Mouse (Mus musculus) 3134 (cell line): Measurements from ENCODE around the gene Hcls1.
A peak's percentile ranks its signal among the peaks of the same experiment; 100 is the strongest.

ENCODE experiments used
- DNase-seq: peaks from one replicate; pipeline ENCODE4 v3.0.0-alpha.2; 2011; ENCODE audit warnings: low spot score; ENCODE audit not compliant: insufficient read length; ENCODE audit errors: extremely low read depth

Hcls1 gene

GRCm38 (mm10) chr16:36929216-36929615 lies 5.6 kb upstream of the Hcls1 start:
- no peak for DNase-seq

DNA sequence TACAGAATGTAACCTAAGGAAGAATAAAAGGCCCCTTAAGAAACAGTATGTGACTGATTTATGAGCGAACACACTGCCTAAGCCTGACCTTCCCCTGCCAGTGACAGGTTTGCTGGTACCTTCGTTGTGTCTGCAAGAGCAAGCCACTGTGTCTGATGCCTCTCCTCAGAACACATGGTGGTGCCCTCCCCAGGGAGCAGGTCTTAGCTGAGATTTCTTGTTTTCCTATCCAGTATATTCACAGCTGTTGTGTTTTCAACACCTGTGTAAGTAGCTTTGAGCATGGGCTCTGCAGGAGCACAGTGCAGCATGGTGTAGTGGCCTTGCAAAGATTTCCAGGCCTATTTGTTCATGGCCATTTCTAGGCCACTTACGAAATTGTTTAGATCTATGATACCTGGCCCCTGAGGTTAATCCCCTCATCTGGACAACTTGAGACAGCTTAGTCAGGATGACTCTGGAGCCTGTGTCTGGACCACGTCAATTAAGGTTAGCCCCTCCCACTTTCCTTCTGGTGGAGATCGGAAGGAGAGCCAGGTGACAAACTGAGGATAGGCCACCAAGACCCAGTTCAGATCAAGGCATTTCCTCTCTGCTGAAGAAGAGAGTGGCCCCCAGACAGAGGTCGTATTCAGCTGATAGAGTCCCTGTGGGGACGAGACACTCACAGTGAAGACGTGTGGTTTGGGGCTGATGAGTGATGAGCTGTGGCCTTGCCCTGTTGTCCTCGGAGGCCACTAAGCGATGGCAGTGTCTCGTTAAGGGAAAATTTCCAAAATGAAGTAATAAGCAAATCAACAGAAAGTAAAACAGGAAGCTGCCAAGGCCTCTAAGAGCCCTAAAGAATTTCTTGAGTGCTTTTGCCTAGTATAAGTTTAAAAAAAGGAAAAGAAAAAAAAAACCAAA lies 4.3 kb upstream of the Hcls1 start:
- DNase-seq: no peak

GRCm38 (mm10) chr16:36931381-36931780 lies 3.4 kb upstream of the Hcls1 start:
- DNase-seq: no peak

DNA sequence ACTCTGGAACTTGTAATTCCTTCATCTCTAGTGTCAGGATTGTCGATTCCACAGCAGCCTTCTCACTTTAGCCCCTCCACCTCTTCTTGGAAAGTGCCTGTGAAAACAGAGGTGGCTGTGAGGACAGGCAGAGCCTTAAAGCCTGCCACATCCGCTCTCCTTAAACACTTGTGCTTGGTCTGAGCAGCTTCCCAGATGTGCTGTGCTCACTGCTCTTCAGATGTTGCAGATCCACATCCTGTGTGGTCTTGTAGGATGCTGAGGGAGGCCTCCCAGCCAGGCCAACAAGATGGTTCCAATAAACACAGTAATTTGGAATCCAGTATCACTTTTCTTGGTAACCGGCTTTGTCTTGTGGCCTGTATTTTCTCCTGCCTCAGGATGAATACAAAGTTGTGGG lies 2.8 kb upstream of the Hcls1 start:
- no peak for DNase-seq

DNA sequence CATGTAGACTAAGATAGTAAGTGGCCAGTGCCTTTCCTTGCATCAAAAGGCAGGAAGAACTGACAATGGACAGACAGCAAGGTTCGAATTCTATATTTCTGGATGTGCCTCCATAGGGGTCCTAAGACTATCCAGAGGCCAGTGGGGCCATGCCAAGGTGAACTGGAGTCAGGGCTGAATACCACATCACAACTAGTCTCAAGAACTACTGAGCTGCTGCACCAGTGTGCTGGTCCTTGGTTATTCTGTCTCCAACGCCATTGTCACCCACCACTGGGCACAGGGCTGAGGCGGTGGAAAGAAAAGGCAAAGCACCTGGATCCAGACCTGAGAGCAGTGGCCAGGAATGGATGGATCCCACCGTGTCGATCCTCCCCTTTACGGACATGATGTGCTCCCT lies 2.2 kb upstream of the Hcls1 start:
- DNase-seq: no peak

DNA sequence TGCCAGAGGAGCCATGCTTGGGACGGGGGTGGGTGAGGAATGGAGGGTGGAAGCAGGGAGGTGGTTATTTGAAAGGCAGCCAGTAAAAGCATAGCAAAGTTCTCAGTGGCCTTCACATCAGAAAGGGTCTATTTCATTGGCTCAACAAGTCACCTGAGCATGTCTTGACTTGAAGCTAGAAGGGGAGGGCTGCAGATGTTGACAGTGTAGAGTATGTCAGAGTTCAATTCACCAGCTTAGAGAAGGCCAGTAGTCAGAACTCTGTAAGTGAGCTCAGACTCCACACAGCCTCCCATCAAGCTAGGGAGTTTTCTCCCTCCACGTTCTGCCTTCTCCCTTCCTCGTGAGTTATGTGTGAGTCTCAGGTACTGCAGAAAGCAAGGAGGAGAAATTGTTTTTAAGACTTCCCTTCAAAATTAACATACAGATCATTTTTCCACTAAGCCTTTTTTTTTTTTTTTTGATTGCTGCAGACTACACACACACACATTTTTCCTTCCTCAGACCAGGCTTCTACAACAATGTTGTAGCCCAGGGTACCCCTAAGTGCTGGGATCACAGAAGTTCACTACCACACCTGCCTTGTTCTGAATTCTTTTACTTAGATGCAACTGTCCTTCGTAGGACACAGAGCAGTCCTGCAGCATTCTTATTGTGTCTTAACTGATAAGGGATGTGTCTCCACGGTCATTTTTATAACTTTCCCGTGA lies 497 bp upstream of the Hcls1 start:
- DNase-seq: no peak

DNA sequence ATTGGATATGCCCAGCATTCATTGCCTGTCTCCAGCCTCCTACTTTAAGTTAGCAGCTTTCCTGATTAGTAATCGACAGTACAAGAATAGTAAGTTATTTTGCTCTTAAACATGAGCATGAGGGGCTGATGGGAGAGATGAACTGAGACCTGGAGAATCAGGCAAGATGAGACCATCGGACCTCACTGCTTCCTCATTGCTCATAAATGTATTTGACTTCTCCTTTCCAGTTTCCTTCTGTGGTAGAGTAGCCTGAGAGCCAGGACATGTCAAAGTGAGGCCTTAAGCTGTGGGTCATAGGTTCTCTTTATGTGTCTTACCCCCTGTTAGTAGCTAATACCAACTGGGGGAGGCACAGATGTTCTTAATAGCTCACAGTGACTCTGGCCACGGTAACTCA lies 1.0 kb downstream of the Hcls1 start:
- DNase-seq: no peak

GRCm38 (mm10) chr16:36941137-36941727 lies 6.4 kb downstream of the Hcls1 start:
- DNase-seq: no peak

DNA sequence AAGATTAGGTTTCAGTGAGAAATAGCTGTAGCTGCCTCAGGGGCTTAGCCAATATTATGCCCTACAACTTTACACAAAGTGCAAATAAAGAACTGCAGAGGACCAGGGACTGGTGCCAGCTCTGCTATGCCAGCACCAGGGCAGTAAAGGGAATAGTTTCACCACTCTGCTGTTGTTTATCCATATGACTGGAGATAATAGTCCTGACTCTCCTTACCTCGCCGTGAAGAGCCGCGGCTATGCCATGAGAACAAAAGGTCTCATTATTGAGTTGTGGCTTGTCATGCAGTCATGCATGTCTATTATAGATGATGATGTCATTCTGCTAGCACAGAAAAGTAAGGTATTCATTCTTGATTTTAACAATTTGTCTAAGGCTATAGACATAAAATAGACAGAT lies 7.1 kb downstream of the Hcls1 start:
- DNase-seq: no peak

DNA sequence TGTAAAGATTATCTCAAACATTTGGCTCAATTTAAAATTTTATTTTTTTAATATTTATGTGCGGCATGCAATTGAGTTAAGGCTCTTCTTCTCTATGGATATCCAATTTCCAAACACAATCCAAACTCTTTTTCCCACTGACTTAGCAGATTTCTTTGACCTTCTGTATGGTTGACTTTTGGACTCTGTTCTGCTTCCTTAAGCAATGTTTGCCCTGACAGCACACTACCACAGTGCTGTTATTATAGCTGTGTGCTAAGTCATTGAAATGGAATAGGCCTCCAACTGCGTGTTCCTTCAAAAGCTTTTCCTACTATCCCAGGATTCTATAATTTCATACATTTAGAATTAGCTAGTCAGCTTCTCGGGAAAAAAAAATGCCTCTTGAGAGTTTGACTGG lies 8.8 kb downstream of the Hcls1 start:
- no peak for DNase-seq

DNA sequence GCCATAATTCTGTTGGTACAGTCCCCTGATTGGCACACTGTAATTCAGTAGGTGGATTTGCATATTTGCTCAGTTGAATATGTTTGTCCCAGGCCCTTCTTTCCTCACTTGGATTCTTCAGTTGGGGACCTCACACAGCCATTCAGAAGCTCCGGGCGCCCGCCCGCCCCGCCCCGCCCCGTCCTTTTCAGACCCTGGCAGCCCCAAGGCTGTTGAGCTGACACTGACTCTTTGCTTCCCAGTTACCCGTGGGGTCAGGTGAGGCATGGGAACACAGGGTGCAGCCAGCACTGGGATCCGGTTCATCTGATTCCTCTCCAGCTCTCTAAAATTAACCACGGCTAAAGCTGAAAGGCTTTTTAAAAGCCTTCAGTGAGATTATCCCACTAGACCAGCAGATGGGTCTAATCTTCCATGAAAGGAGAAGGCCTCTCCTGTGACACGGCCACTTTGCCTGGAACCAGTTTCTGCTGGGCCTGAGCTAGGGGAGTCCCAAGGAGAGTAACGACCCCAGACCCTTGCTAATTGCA lies 10.2 kb downstream of the Hcls1 start:
- DNase-seq: no peak

DNA sequence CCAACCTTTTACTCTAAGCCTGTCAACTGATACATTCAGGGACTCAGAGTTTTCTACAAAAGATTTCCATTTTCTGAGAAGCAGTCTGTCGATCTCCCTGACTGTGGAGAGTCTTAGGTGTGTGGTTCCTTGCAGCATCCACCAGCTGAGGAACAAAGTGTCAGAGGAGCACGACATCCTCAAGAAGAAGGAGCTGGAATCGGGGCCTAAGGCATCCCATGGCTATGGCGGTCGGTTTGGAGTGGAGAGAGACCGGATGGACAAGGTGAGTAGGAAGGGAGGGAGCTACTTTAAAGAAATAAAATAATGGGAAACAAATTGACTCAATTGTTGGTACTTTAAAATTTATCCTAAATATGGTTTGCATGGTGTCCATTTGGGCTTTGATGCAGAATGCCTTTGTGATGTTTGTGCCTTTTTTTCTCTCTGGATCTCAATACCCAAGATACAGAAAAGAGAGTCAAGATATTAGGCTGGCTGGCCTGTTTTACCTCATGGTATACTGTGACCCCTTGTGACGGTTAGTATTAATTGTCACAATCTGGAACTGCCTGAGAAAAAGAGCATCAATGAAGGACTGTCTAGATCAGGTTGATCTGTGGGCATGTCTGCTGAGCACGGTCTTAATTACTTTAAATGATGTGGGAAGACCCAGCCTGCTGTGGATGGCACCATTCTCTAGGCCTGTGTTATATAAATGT lies 11.8 kb downstream of the Hcls1 start:
- DNase-seq: no peak

DNA sequence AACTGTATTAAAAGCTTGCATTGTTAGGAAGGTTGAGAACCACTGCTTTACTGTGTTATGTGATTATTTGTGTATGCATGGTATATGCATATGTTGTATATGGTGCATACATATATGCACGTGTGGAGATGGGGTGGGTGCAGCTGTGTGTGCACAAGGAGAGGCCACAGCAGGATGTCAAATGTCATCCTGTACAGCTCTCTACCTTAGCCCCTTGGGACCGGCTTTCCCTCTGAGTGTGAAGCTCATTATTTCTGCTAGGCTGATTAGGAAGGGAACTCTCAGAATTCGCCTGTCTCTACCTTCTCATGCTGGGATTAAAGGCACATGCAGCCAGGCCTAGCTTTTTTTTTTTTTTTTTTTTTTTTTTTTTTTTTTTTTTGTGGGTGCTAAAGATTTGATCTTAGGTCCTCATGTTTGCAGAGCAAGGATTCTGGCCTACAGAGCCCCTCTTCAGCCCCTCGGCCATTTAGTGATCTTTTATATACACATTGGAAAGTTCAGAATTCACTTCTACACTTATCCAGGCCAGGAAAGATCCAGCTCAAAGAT lies 12.9 kb downstream of the Hcls1 start:
- no peak for DNase-seq

GRCm38 (mm10) chr16:36949614-36950336 lies 15.0 kb downstream of the Hcls1 start:
- no peak for DNase-seq

GRCm38 (mm10) chr16:36951029-36951428 lies 16.2 kb downstream of the Hcls1 start:
- DNase-seq: no peak

DNA sequence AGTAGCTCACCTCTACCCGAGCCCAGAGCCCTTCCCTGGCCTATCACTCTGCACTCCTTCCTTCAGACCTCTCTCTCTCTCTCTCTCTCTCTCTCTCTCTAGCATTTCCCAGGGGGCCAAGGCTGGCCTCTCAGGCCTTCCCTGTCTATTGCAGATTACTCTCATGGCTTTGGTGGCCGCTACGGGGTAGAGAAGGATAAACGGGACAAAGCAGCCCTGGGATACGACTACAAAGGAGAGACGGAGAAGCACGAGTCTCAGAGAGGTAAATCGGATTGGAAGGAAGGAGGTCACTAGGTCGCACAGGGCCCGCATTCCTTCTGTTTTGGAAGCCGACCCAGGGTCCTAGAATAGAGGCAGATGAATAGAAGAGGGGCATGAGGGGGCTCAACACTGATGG lies 20.3 kb downstream of the Hcls1 start:
- DNase-seq: no peak

DNA sequence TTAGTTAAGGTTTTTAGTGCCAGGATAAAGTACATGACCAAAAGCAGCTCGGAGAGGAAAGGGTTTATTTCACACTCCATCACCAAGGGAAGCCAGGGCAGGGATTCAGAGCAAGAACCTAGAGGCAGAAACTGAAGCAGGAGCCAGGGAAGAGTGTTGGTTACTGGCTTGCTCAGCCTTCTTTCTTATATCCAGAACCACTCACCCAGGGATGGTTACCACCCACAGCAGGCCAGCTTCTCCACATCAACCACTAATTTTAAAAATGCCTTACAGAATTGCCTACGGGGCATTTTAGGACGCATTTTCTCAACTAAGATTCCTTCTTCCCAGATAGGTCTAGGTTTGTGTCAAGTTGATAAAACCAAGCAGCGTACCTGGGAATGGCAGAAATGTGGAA lies 28.6 kb downstream of the Hcls1 start:
- no peak for DNase-seq

GRCm38 (mm10) chr16:36979127-36979526 lies 44.3 kb downstream of the Hcls1 start:
- DNase-seq: no peak

GRCm38 (mm10) chr16:36983796-36984195 lies 49.0 kb downstream of the Hcls1 start:
- no peak for DNase-seq

- peak; percentile 34 for DNase-seq
These were observed 50.9 kb downstream of the Hcls1 start for GRCm38 (mm10) chr16:36985636-36986042.
